8 mouse cellular contexts compared by ENCODE assay signal in the genomic region with DNA sequence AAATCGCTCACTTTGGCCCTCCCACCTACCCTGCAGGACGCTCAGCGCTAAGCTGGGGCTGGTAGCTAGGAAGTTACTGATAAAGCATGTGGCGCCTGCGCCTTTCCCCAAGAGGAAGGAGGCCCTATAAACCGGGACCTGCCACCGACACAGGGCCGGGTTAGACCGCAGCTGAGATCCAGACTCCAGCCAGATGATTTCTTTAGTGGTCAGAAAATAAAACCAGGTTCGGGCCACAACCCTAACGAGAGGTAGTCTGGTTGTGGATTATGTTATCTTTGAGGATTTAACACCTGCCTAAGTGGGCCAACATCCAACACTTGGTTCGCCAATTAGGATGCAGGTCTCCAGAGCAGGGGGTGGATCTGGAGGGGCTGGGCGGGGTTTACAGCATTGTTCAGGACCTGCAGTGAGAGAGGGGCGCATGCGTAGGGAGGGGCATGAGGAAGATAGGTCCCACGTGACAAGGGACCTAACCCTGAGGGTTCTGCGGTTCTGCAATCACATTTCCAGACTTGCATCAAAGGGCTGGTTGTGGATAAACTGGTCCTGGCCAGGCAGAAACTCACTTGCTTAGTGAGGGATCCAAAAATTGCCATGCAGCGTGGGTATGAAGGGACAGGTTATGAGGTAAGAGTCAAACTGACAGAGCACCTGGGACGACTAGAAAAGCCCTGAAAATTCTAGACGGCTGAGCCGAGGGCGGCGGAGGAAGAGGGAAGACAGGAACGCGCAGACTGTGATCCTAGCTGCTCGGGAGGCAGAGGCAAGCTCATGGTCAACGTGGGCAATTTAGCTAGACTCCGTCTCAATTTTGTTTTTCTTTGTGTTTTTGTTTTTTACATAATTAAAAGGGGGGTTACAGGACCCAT. TPM values are rescaled to one million over a fixed set of nuclear protein-coding genes. Genes with fewer than 3 reads are reported as not detected.
DNase-seq lines count a peak whose midpoint lies in the region; ATAC-seq and TF ChIP-seq lines count a peak whose summit lies in the region.

Slc16a13 (minus strand) TSS at position 334 of the 872 bp plus-strand sequence.

- in situ Hi-C loops in Patski (cut with MboI; ENCODE audit: low pct_unique_long_range_greater_than_20kb) = no loop called here

- H3K27me3 ChIP-seq in Patski = peaks cover 3% of the 10 kb centered on the region
- H3K27me3 ChIP-seq in hindbrain, embryonic 12.5 days = peaks cover 48% of the 10 kb centered on the region
- 0 out of 2 replicates have a peak, but pooled peaks cover 8% of the 10 kb centered on the region for H3K27me3 ChIP-seq in lung, postnatal 0 days (replicated peaks; ENCODE audit: insufficient read depth, low read length)

- H3K9ac ChIP-seq in hindbrain, embryonic 12.5 days = peak within 1 kb of the TSS; percentile 75
- peak within 1 kb of the TSS; percentile 56 for H3K9ac ChIP-seq in lung, postnatal 0 days (replicated peaks; ENCODE audit: low read depth)

- no peak for DNase-seq in Patski (ENCODE audit: low read depth, low spot score)
- DNase-seq in cerebellum, postnatal 10 days = peak; percentile 98 to 99
- peak; percentile 94 to 95 for DNase-seq in frontal cortex, postnatal 10 days (ENCODE audit: low spot score in 2 of 2)
- peak; percentile 93 to 94 for DNase-seq in layer of hippocampus, postnatal 10 days (ENCODE audit: low spot score in 2 of 2)
- DNase-seq in lung, postnatal 0 days (ENCODE audit: low spot score) = peak; percentile 97
- peak; percentile 63 for DNase-seq in ovary, postnatal 10 days (ENCODE audit: low spot score)
- peak; percentile 84 to 85 for DNase-seq in thymus, postnatal 10 days (ENCODE audit: low spot score in 2 of 2)

- peaks cover 21% of the 10 kb centered on the region for H3K36me3 ChIP-seq in hindbrain, embryonic 12.5 days
- H3K36me3 ChIP-seq in lung, postnatal 0 days (ENCODE audit: insufficient read depth, low read length) = no peaks in the 10 kb centered on the region

- no peak for TF ChIP-seq CTCF in Patski (IDR thresholded peaks at IDR 0.05)
- TF ChIP-seq CTCF in lung, postnatal 0 days (IDR thresholded peaks at IDR 0.05) = no peak

- H3K4me3 ChIP-seq in hindbrain, embryonic 12.5 days = peak within 1 kb of the TSS; percentile 53
- H3K4me3 ChIP-seq in lung, postnatal 0 days (ENCODE audit: low read depth, low read length) = peak within 1 kb of the TSS; percentile 43

- peaks cover 32% of the 10 kb centered on the region for H3K4me1 ChIP-seq in hindbrain, embryonic 12.5 days
- peaks cover 14% of the 10 kb centered on the region; the same call in 1 of the 2 replicates for H3K4me1 ChIP-seq in lung, postnatal 0 days (ENCODE audit: insufficient read depth, low read depth, low read length)

- no peak for TF ChIP-seq EP300 in lung, postnatal 0 days (IDR thresholded peaks at IDR 0.05)

- peak within 1 kb of the TSS; percentile 86 for H3K4me2 ChIP-seq in hindbrain, embryonic 12.5 days (replicated peaks)
- H3K4me2 ChIP-seq in lung, postnatal 0 days (replicated peaks; ENCODE audit: low read depth, low read length) = peak within 1 kb of the TSS; percentile 85

- under 1% methylated on average over 28 of the region's 28 CpGs for WGBS in hindbrain, embryonic 12.5 days
- WGBS in lung, postnatal 0 days = under 1% methylated on average over 28 of the region's 28 CpGs

- CTCF ChIA-PET in Patski (lab: Charles Lee) = interaction anchor here (1.0 to 2.8 kb wide), 3 partner anchors 10 to 69 kb away, joined by 3 to 17 read pairs (median 4); partner anchors contain the start of gene Bcl6b

- H3K27ac ChIP-seq in hindbrain, embryonic 12.5 days = peak within 1 kb of the TSS; percentile 84
- H3K27ac ChIP-seq in lung, postnatal 0 days (ENCODE audit: low read length) = peak within 1 kb of the TSS; percentile 84

- no peaks in the 10 kb centered on the region for H3K9me3 ChIP-seq in hindbrain, embryonic 12.5 days (replicated peaks)
- H3K9me3 ChIP-seq in lung, postnatal 0 days (ENCODE audit: low read length) = no peaks in the 10 kb centered on the region

- ATAC-seq in Patski = peak; percentile 61
- peak; percentile 93 for ATAC-seq in hindbrain, embryonic 12.5 days (ENCODE audit: low FRiP score)
- ATAC-seq in lung, postnatal 0 days = peak; percentile 96

- POLR2A ChIA-PET in Patski (lab: Charles Lee) = interaction anchor here (1.1 to 2.5 kb wide), 3 partner anchors 10 to 19 kb away, joined by 4 to 7 read pairs (median 5); partner anchors contain the start of genes Gm21988 and Rnasek

RNA-seq across cellular contexts. Expression of gene Slc16a13, which starts in this region (rescaled TPM):
- 12.2 TPM for polyA plus RNA-seq in Patski (2021)
- 16.4 and 20.8 TPM in 2 replicates for polyA plus RNA-seq in hindbrain, embryonic 12.5 days (2016; fragmentation: Nextera tagmentation; extraction: Ambion mirVana)
- total RNA-seq in layer of hippocampus, postnatal 10 days (2021) = 10 to 100 TPM in 1 of 2 experiments, 1 to 10 TPM in 1; 9.2 to 12.1 TPM
- polyA plus RNA-seq in lung, postnatal 0 days (2015; fragmentation: Nextera tagmentation; extraction: Ambion mirVana) = 4.5 and 6.0 TPM in 2 replicates
